Comparison of ENCODE assay signal across 8 mouse cellular contexts in genomic region chr5:136169626-136170511, GRCm38 (mm10). TPM values are rescaled to one million over a fixed set of nuclear protein-coding genes. Genes with fewer than 3 reads are reported as not detected.
A peak's percentile ranks its signal among the peaks of the same experiment; 100 is the strongest.
DNase-seq lines count a peak whose midpoint lies in the region; ATAC-seq and TF ChIP-seq lines count a peak whose summit lies in the region.

No protein-coding gene starts in this region.

- WGBS in bone marrow, adult 2 months, result 5% methylated on average over 15 of the region's 15 CpGs
- WGBS in forebrain, embryonic 11.5 days, result 15% methylated on average over 15 of the region's 15 CpGs
- WGBS in hindbrain, postnatal 0 days, result 9% methylated on average over 14 of the region's 15 CpGs
- WGBS in limb, embryonic 13.5 days, result 13% methylated on average over 15 of the region's 15 CpGs
- WGBS in midbrain, embryonic 14.5 days, result 12% methylated on average over 15 of the region's 15 CpGs
- 12% methylated on average over 15 of the region's 15 CpGs for WGBS in stomach, embryonic 15.5 days

- H3K36me3 ChIP-seq in forebrain, embryonic 11.5 days (ENCODE audit: control insufficient read depth, insufficient read depth, low read length), result no peaks in the 10 kb centered on the region
- no peaks in the 10 kb centered on the region for H3K36me3 ChIP-seq in hindbrain, postnatal 0 days (ENCODE audit: insufficient read depth, low read length)
- H3K36me3 ChIP-seq in limb, embryonic 13.5 days, result 0 out of 2 replicates have a peak, but pooled peaks cover 12% of the 10 kb centered on the region
- peaks cover 12% of the 10 kb centered on the region; the same call in 1 of the 2 replicates for H3K36me3 ChIP-seq in midbrain, embryonic 14.5 days (ENCODE audit: control insufficient read depth, insufficient read depth, low read length)
- H3K36me3 ChIP-seq in stomach, embryonic 15.5 days, result no peaks in the 10 kb centered on the region

- H3K4me3 ChIP-seq in bone marrow, adult 2 months (replicated peaks; ENCODE audit: control insufficient read depth, low read depth, low read length), result peak overlapping the region; percentile 94
- H3K4me3 ChIP-seq in forebrain, embryonic 11.5 days (ENCODE audit: low read depth, low read length), result peak overlapping the region; percentile 55
- H3K4me3 ChIP-seq in hindbrain, postnatal 0 days (ENCODE audit: low read length), result peak overlapping the region; percentile 59
- peak overlapping the region; percentile 59 for H3K4me3 ChIP-seq in limb, embryonic 13.5 days
- peak overlapping the region; percentile 58 for H3K4me3 ChIP-seq in midbrain, embryonic 14.5 days (replicated peaks; ENCODE audit: low read depth, low read length)
- peak overlapping the region; percentile 59 for H3K4me3 ChIP-seq in stomach, embryonic 15.5 days (replicated peaks)

- H3K27me3 ChIP-seq in forebrain, embryonic 11.5 days (ENCODE audit: control insufficient read depth, insufficient read depth, low read length), result no peaks in the 10 kb centered on the region
- H3K27me3 ChIP-seq in hindbrain, postnatal 0 days (ENCODE audit: insufficient read depth, low read length), result no peaks in the 10 kb centered on the region
- 0 out of 2 replicates have a peak, but pooled peaks cover 6% of the 10 kb centered on the region for H3K27me3 ChIP-seq in limb, embryonic 13.5 days
- no peaks in the 10 kb centered on the region for H3K27me3 ChIP-seq in midbrain, embryonic 14.5 days (ENCODE audit: control insufficient read depth, insufficient read depth, low read length)
- no peaks in the 10 kb centered on the region for H3K27me3 ChIP-seq in stomach, embryonic 15.5 days (replicated peaks)

- DNase-seq in heart, adult 18-20 months, result peak; percentile 47 to 54
- DNase-seq in heart, adult 8-10 months (ENCODE audit: low spot score), result no peak
- DNase-seq in forebrain, embryonic 11.5 days (ENCODE audit: low spot score), result no peak
- DNase-seq in hindbrain, postnatal 0 days (ENCODE audit: low spot score), result peak; percentile 56
- peak; percentile 59 for DNase-seq in midbrain, embryonic 14.5 days

- H3K9ac ChIP-seq in forebrain, embryonic 11.5 days (ENCODE audit: low read length), result peak overlapping the region; percentile 68
- H3K9ac ChIP-seq in hindbrain, postnatal 0 days (replicated peaks; ENCODE audit: low read length), result peak overlapping the region; percentile 69
- peak overlapping the region; percentile 77 for H3K9ac ChIP-seq in limb, embryonic 13.5 days
- H3K9ac ChIP-seq in midbrain, embryonic 14.5 days (replicated peaks; ENCODE audit: low read length), result peak overlapping the region; percentile 68
- H3K9ac ChIP-seq in stomach, embryonic 15.5 days, result peak overlapping the region; percentile 44

- no peak; the same call in 1 of the 2 replicates for TF ChIP-seq CTCF in bone marrow, adult 2 months (IDR thresholded peaks at IDR 0.05; ENCODE audit: control insufficient read depth, insufficient read depth, low read length)
- 0 out of 2 replicates have a peak, but pooled peaks have one; percentile 20 for TF ChIP-seq CTCF in hindbrain, postnatal 0 days (IDR thresholded peaks at IDR 0.05; ENCODE audit: low read depth)

- peak; percentile 33; the same call in 1 of the 2 replicates for TF ChIP-seq POLR2A in bone marrow, adult 2 months (IDR thresholded peaks at IDR 0.05; ENCODE audit: borderline replicate concordance, control insufficient read depth, low read depth, low read length)

- ATAC-seq in forebrain, embryonic 11.5 days (replicated peaks; ENCODE audit: low FRiP score), result peak; percentile 35; the same call in 1 of the 2 replicates
- peak; percentile 61; the same call in 1 of the 2 replicates for ATAC-seq in hindbrain, postnatal 0 days
- 0 out of 2 replicates have a peak, but pooled peaks have one; percentile 20 for ATAC-seq in limb, embryonic 13.5 days (ENCODE audit: low FRiP score, low read depth)
- ATAC-seq in midbrain, embryonic 14.5 days (ENCODE audit: low FRiP score, low TSS enrichment), result peak; percentile 51
- no peak; the same call in 1 of the 2 replicates for ATAC-seq in stomach, embryonic 15.5 days (ENCODE audit: insufficient read depth, low FRiP score, low read depth)

- H3K4me1 ChIP-seq in bone marrow, adult 2 months (ENCODE audit: control insufficient read depth, insufficient read depth, low read length), result peaks cover 4% of the 10 kb centered on the region
- H3K4me1 ChIP-seq in forebrain, embryonic 11.5 days (replicated peaks; ENCODE audit: control insufficient read depth, insufficient read depth, low read length), result peaks cover 3% of the 10 kb centered on the region; the same call in 1 of the 2 replicates
- H3K4me1 ChIP-seq in hindbrain, postnatal 0 days (ENCODE audit: insufficient read depth, low read length), result peaks cover 4% of the 10 kb centered on the region; the same call in 1 of the 2 replicates
- H3K4me1 ChIP-seq in limb, embryonic 13.5 days, result peaks cover 14% of the 10 kb centered on the region
- H3K4me1 ChIP-seq in midbrain, embryonic 14.5 days (ENCODE audit: control insufficient read depth, insufficient read depth, low read length), result peaks cover 17% of the 10 kb centered on the region; the same call in 1 of the 2 replicates
- H3K4me1 ChIP-seq in stomach, embryonic 15.5 days, result peaks cover 22% of the 10 kb centered on the region

- H3K4me2 ChIP-seq in forebrain, embryonic 11.5 days (ENCODE audit: low read depth, low read length, severe bottlenecking), result peak overlapping the region; percentile 92
- peak overlapping the region; percentile 90 for H3K4me2 ChIP-seq in hindbrain, postnatal 0 days (ENCODE audit: low read depth, low read length)
- H3K4me2 ChIP-seq in limb, embryonic 13.5 days (replicated peaks), result peak overlapping the region; percentile 92
- peak overlapping the region; percentile 93 for H3K4me2 ChIP-seq in midbrain, embryonic 14.5 days (ENCODE audit: low read length)
- peak overlapping the region; percentile 95 for H3K4me2 ChIP-seq in stomach, embryonic 15.5 days

- H3K27ac ChIP-seq in bone marrow, adult 2 months (ENCODE audit: control insufficient read depth, insufficient read depth, low read depth, low read length, poor library complexity), result peak overlapping the region; percentile 86
- no peak overlapping the region for H3K27ac ChIP-seq in forebrain, embryonic 11.5 days (ENCODE audit: low read depth, low read length)
- peak overlapping the region; percentile 83 for H3K27ac ChIP-seq in hindbrain, postnatal 0 days
- H3K27ac ChIP-seq in limb, embryonic 13.5 days, result no peak overlapping the region; the same call in 1 of the 2 replicates
- peak overlapping the region; percentile 79 for H3K27ac ChIP-seq in midbrain, embryonic 14.5 days (replicated peaks; ENCODE audit: low read depth, low read length)
- H3K27ac ChIP-seq in stomach, embryonic 15.5 days, result no peak overlapping the region

- H3K9me3 ChIP-seq in forebrain, embryonic 11.5 days (ENCODE audit: control insufficient read depth, low read length), result peaks cover 2% of the 10 kb centered on the region; the same call in 1 of the 2 replicates
- no peaks in the 10 kb centered on the region for H3K9me3 ChIP-seq in hindbrain, postnatal 0 days (ENCODE audit: low read length)
- peaks cover 6% of the 10 kb centered on the region; the same call in 1 of the 2 replicates for H3K9me3 ChIP-seq in limb, embryonic 13.5 days
- no peaks in the 10 kb centered on the region for H3K9me3 ChIP-seq in midbrain, embryonic 14.5 days (ENCODE audit: control insufficient read depth, low read length)
- no peaks in the 10 kb centered on the region for H3K9me3 ChIP-seq in stomach, embryonic 15.5 days

RNA-seq across cellular contexts. Expression of gene Orai2, which starts 0.6 kb away (rescaled TPM):
- total RNA-seq in heart, adult 18-20 months (2021), result 1 to 10 TPM; 1.2 to 2.4 TPM
- total RNA-seq in heart, adult 8-10 months (2022), result 1 to 10 TPM in 1 of 4 experiments, under 1 TPM in 3; 0.31 to 1.3 (median 0.67) TPM
- polyA plus RNA-seq in bone marrow, adult 2 months (2011; ENCODE audit: insufficient read depth, insufficient read length, low replicate concordance, missing spikeins), result 13.1 and 33.3 TPM in 2 replicates
- 8.4 and 9.3 TPM in 2 replicates for polyA plus RNA-seq in forebrain, embryonic 11.5 days (2014; fragmentation: Nextera tagmentation; extraction: Ambion mirVana)
- total RNA-seq in hindbrain, postnatal 0 days (2014; rRNA removed), result 122 and 148 TPM in 2 replicates
- 50.6 and 56.8 TPM in 2 replicates for polyA plus RNA-seq in hindbrain, postnatal 0 days (2015; fragmentation: Nextera tagmentation; extraction: Ambion mirVana)
- 11.1 and 11.9 TPM in 2 replicates for polyA plus RNA-seq in limb, embryonic 13.5 days (2015; fragmentation: Nextera tagmentation; extraction: Ambion mirVana)
- 38.2 and 46.8 TPM in 2 replicates for polyA plus RNA-seq in midbrain, embryonic 14.5 days (2014; fragmentation: Nextera tagmentation; extraction: Ambion mirVana)
- 7.0 and 7.5 TPM in 2 replicates for polyA plus RNA-seq in stomach, embryonic 15.5 days (2015; fragmentation: Nextera tagmentation; extraction: Ambion mirVana)

RNA-seq across cellular contexts. Expression of gene Prkrip1, which starts 28.9 kb away (rescaled TPM):
- 10 to 100 TPM; 13.8 to 24.2 TPM for total RNA-seq in heart, adult 18-20 months (2021)
- total RNA-seq in heart, adult 8-10 months (2022), result 10 to 100 TPM; 14.8 to 21.1 (median 19.0) TPM
- polyA plus RNA-seq in bone marrow, adult 2 months (2011; ENCODE audit: insufficient read depth, insufficient read length, low replicate concordance, missing spikeins), result 40.9 and 47.7 TPM in 2 replicates
- polyA plus RNA-seq in forebrain, embryonic 11.5 days (2014; fragmentation: Nextera tagmentation; extraction: Ambion mirVana), result 66.8 and 81.3 TPM in 2 replicates
- 11.2 and 15.1 TPM in 2 replicates for total RNA-seq in hindbrain, postnatal 0 days (2014; rRNA removed)
- 58.7 and 59.0 TPM in 2 replicates for polyA plus RNA-seq in hindbrain, postnatal 0 days (2015; fragmentation: Nextera tagmentation; extraction: Ambion mirVana)
- polyA plus RNA-seq in limb, embryonic 13.5 days (2015; fragmentation: Nextera tagmentation; extraction: Ambion mirVana), result 55.3 and 60.1 TPM in 2 replicates
- polyA plus RNA-seq in midbrain, embryonic 14.5 days (2014; fragmentation: Nextera tagmentation; extraction: Ambion mirVana), result 60.8 and 67.1 TPM in 2 replicates
- polyA plus RNA-seq in stomach, embryonic 15.5 days (2015; fragmentation: Nextera tagmentation; extraction: Ambion mirVana), result 36.8 and 41.7 TPM in 2 replicates

RNA-seq across cellular contexts. Expression of gene Alkbh4, which starts 33.9 kb away (rescaled TPM):
- 1 to 10 TPM; 4.7 to 4.9 TPM for total RNA-seq in heart, adult 18-20 months (2021)
- 1 to 10 TPM; 4.0 to 5.4 (median 4.6) TPM for total RNA-seq in heart, adult 8-10 months (2022)
- polyA plus RNA-seq in bone marrow, adult 2 months (2011; ENCODE audit: insufficient read depth, insufficient read length, low replicate concordance, missing spikeins), result 8.8 and 14.2 TPM in 2 replicates
- polyA plus RNA-seq in forebrain, embryonic 11.5 days (2014; fragmentation: Nextera tagmentation; extraction: Ambion mirVana), result 23.2 and 24.5 TPM in 2 replicates
- total RNA-seq in hindbrain, postnatal 0 days (2014; rRNA removed), result 17.6 and 21.9 TPM in 2 replicates
- polyA plus RNA-seq in hindbrain, postnatal 0 days (2015; fragmentation: Nextera tagmentation; extraction: Ambion mirVana), result 15.2 and 15.4 TPM in 2 replicates
- 28.0 and 29.7 TPM in 2 replicates for polyA plus RNA-seq in limb, embryonic 13.5 days (2015; fragmentation: Nextera tagmentation; extraction: Ambion mirVana)
- polyA plus RNA-seq in midbrain, embryonic 14.5 days (2014; fragmentation: Nextera tagmentation; extraction: Ambion mirVana), result 16.8 and 20.0 TPM in 2 replicates
- 16.5 and 17.1 TPM in 2 replicates for polyA plus RNA-seq in stomach, embryonic 15.5 days (2015; fragmentation: Nextera tagmentation; extraction: Ambion mirVana)

RNA-seq across cellular contexts. Expression of gene Lrwd1, which starts 34.0 kb away (rescaled TPM):
- 1 to 10 TPM; 5.5 to 5.7 TPM for total RNA-seq in heart, adult 18-20 months (2021)
- total RNA-seq in heart, adult 8-10 months (2022), result 1 to 10 TPM; 5.4 to 6.9 (median 6.0) TPM
- 41.9 and 61.5 TPM in 2 replicates for polyA plus RNA-seq in bone marrow, adult 2 months (2011; ENCODE audit: insufficient read depth, insufficient read length, low replicate concordance, missing spikeins)
- 48.1 and 53.3 TPM in 2 replicates for polyA plus RNA-seq in forebrain, embryonic 11.5 days (2014; fragmentation: Nextera tagmentation; extraction: Ambion mirVana)
- total RNA-seq in hindbrain, postnatal 0 days (2014; rRNA removed), result 32.9 and 35.8 TPM in 2 replicates
- 16.8 and 17.7 TPM in 2 replicates for polyA plus RNA-seq in hindbrain, postnatal 0 days (2015; fragmentation: Nextera tagmentation; extraction: Ambion mirVana)
- 44.6 and 45.4 TPM in 2 replicates for polyA plus RNA-seq in limb, embryonic 13.5 days (2015; fragmentation: Nextera tagmentation; extraction: Ambion mirVana)
- polyA plus RNA-seq in midbrain, embryonic 14.5 days (2014; fragmentation: Nextera tagmentation; extraction: Ambion mirVana), result 22.7 and 24.5 TPM in 2 replicates
- 27.2 and 28.5 TPM in 2 replicates for polyA plus RNA-seq in stomach, embryonic 15.5 days (2015; fragmentation: Nextera tagmentation; extraction: Ambion mirVana)

RNA-seq across cellular contexts. Expression of gene Polr2j, which starts 53.4 kb away (rescaled TPM):
- total RNA-seq in heart, adult 18-20 months (2021), result 10 to 100 TPM; 63.7 to 78.8 TPM
- 10 to 100 TPM; 73.1 to 88.1 (median 78.9) TPM for total RNA-seq in heart, adult 8-10 months (2022)
- 54.8 and 82.1 TPM in 2 replicates for polyA plus RNA-seq in bone marrow, adult 2 months (2011; ENCODE audit: insufficient read depth, insufficient read length, low replicate concordance, missing spikeins)
- polyA plus RNA-seq in forebrain, embryonic 11.5 days (2014; fragmentation: Nextera tagmentation; extraction: Ambion mirVana), result 253 and 261 TPM in 2 replicates
- 94.2 and 159 TPM in 2 replicates for total RNA-seq in hindbrain, postnatal 0 days (2014; rRNA removed)
- 235 and 245 TPM in 2 replicates for polyA plus RNA-seq in hindbrain, postnatal 0 days (2015; fragmentation: Nextera tagmentation; extraction: Ambion mirVana)
- 233 and 254 TPM in 2 replicates for polyA plus RNA-seq in limb, embryonic 13.5 days (2015; fragmentation: Nextera tagmentation; extraction: Ambion mirVana)
- polyA plus RNA-seq in midbrain, embryonic 14.5 days (2014; fragmentation: Nextera tagmentation; extraction: Ambion mirVana), result 233 and 265 TPM in 2 replicates
- polyA plus RNA-seq in stomach, embryonic 15.5 days (2015; fragmentation: Nextera tagmentation; extraction: Ambion mirVana), result 209 and 218 TPM in 2 replicates

Comparison
In these comparisons a context has a peak if more than half of its experiments do, and no peak if none do; other contexts are left out.
1. DNase-seq: peak in heart, adult 18-20 months (2 of 2), hindbrain, postnatal 0 days (single experiment) and midbrain, embryonic 14.5 days (single experiment); none in heart, adult 8-10 months (single experiment) and forebrain, embryonic 11.5 days (single experiment).
2. H3K27ac ChIP-seq: peak in bone marrow, adult 2 months (single experiment), hindbrain, postnatal 0 days (single experiment) and midbrain, embryonic 14.5 days (single experiment); none in forebrain, embryonic 11.5 days (single experiment), limb, embryonic 13.5 days (single experiment) and stomach, embryonic 15.5 days (single experiment).
3. Peak in every context shown above with its lines, with median percentiles within 50 percentile points of each other: H3K4me3 ChIP-seq, H3K4me2 ChIP-seq and H3K9ac ChIP-seq.